Mouse (Mus musculus) activated CD4-positive, CD25-positive, alpha-beta regulatory T cell, adult 4 months (primary cell): ENCODE results near the gene Esrrg. TPM values are rescaled to one million over a fixed set of nuclear protein-coding genes. Genes with fewer than 3 reads are reported as not detected.

ENCODE experiments used
- ATAC-seq: one replicate; pipeline ENCODE4 v1.8.0; 2017
- polyA plus RNA-seq, 2 experiments: library from polyadenylated mRNA; unstranded; fragments of 100-300 nt; shearing (Covaris generic); gene quantifications; one replicate each; pipeline ENCODE4 v1.2.1; 2017

Gene Esrrg
- polyA plus RNA-seq, 2 experiments from 2014 or later = not detected

GRCm38 (mm10) chr1:187710434-187710948 is 101.9 kb downstream of the Esrrg start:
- ATAC-seq = no peak

GRCm38 (mm10) chr1:187721035-187721434 is 112.4 kb downstream of the Esrrg start:
- no peak for ATAC-seq

- ATAC-seq = no peak
Observed at GRCm38 (mm10) chr1:187722016-187722415, 113.4 kb downstream of the Esrrg start.

- ATAC-seq = no peak
Observed at GRCm38 (mm10) chr1:187724651-187725050, 116.1 kb downstream of the Esrrg start.

DNA sequence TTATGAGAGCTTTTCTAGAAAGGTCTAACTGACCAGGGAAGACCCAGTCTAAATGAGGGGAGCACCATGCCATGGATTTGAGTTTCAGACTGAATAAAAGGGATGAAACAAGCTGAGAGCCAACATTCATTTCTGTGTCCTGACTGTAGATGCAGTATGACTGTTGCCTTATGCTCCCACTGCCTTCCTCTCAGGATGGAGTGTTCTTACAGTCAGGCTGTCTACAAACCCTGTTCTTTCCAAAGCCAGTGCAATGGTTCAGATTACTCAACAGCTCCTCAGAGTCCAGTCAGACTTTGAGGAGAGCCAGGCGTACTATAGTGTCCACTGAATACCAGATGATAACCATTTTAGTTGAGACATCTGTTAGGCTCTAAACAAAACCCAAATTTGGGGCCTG is 116.8 kb downstream of the Esrrg start:
- ATAC-seq = no peak

- no peak for ATAC-seq
Observed at GRCm38 (mm10) chr1:187731171-187731570, 122.6 kb downstream of the Esrrg start.

- ATAC-seq = no peak
Observed at GRCm38 (mm10) chr1:187736507-187736906, 127.9 kb downstream of the Esrrg start.

- no peak for ATAC-seq
Observed at GRCm38 (mm10) chr1:187737296-187737695, 128.7 kb downstream of the Esrrg start.

GRCm38 (mm10) chr1:187740531-187740930 is 131.9 kb downstream of the Esrrg start:
- no peak for ATAC-seq

DNA sequence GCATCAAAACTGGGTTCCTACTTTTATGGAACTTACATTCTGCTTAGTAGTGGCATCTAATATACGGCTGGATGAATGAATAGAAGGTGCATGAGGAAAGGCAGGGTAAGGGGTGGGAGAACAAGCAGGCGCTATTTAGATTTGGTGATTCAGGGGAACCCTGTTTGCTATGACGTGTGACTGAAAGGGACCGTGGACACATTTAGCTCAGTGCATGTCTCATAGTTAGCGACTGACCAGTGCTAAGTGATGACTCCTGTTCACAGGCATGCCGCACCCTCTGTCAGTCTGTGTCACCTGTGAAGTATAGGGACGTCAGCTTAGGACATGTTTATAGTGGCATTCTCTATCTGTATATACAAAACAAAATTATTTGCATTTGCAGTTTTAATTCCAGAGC is 132.7 kb downstream of the Esrrg start:
- ATAC-seq = no peak

GRCm38 (mm10) chr1:187742071-187742470 is 133.5 kb downstream of the Esrrg start:
- ATAC-seq = no peak

- no peak for ATAC-seq
Observed at GRCm38 (mm10) chr1:187749294-187749693, 140.7 kb downstream of the Esrrg start.

GRCm38 (mm10) chr1:187749931-187750330 is 141.3 kb downstream of the Esrrg start:
- no peak for ATAC-seq

- no peak for ATAC-seq
Observed at GRCm38 (mm10) chr1:187755528-187755927, 146.9 kb downstream of the Esrrg start.

- ATAC-seq = no peak
Observed at GRCm38 (mm10) chr1:187757981-187758380, 149.4 kb downstream of the Esrrg start.

GRCm38 (mm10) chr1:187758546-187758945 is 150.0 kb downstream of the Esrrg start:
- ATAC-seq = no peak

DNA sequence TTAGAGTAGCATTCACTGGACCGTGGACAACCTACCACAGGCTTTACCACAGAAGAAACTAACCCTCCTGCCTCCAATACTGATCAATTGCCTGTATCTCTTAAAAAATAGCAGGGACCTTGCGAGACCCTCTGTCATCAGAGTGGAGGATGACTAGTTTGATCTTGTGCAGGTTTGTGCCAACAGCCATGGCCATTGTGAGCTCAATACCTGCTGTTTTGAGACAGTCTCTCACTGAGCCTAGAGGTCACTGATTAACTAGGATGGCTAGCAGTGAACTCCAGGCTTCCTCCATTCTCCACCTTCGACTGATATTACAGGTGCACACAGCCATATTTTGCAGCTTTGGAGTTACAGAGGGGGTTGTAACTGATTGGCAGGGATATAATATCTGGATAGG is 150.9 kb downstream of the Esrrg start:
- no peak for ATAC-seq

- no peak for ATAC-seq
Observed at GRCm38 (mm10) chr1:187762641-187763450, 154.3 kb downstream of the Esrrg start.

DNA sequence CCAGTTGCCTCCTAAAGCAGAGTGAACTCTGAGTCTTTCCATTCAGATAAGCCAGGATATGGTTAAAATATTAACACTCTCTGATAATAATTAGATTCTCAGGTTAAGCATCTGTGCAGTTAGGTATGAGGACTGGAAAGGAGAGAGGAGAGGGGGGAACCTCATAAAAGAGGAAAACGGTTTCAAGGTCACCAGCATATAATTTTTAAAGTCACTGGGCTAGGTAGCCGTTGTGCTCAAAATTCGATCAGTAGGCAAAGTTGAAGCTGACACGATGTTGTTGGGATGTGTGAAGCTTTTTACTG is 154.8 kb downstream of the Esrrg start:
- ATAC-seq = no peak

DNA sequence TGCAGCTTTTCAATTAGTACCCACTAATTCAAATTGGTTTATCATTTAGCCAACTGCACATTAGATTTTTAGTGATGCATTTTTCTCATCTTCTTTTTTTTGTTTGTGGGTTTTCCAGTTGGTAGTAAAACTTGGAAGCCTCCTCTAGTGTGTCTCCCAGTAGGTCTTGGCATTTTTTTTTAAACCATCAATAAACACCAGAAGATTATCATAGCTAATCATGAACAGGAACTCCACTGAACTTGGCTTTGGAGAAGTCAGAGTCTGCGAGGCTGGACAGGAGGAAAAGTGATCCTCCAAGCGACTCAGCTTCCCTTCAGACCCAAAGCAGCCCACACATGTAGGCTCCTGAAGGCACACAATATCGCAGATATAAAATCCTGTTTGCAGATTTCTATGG is 155.2 kb downstream of the Esrrg start:
- no peak for ATAC-seq

GRCm38 (mm10) chr1:187765577-187765976 is 157.0 kb downstream of the Esrrg start:
- no peak for ATAC-seq

DNA sequence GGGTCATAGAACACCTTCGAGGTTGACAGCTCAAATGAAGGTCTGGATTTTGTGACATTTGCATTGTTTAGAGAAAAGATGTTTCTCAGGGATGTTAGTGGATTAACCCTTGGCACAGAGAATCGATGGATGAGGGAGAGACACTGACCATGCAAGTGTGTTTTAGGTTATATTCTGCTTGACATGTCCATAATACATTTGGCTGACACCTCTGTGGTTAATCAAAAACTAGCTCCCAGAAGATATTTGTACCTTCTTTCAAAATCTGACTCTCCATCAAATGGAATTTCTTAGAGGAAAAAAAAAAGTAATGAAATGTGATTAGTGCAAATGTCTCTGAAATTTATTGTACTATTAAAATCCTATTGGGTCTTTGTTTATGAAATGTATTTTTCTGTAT is 158.8 kb downstream of the Esrrg start:
- ATAC-seq = no peak

GRCm38 (mm10) chr1:187770234-187770633 is 161.6 kb downstream of the Esrrg start:
- no peak for ATAC-seq

GRCm38 (mm10) chr1:187771067-187771466 is 162.5 kb downstream of the Esrrg start:
- ATAC-seq = no peak
